Mouse (Mus musculus) forebrain, embryonic 11.5 days (tissue): ENCODE results near the gene Gm20388. TPM values are rescaled to one million over a fixed set of nuclear protein-coding genes. Genes with fewer than 3 reads are reported as not detected.
A peak's percentile ranks its signal among the peaks of the same experiment; 100 is the strongest.

Experiments
- ATAC-seq: fragments of 200-750 bp; cut with Nextera tagmentation; replicated peaks from 2 replicates; pipeline ENCODE4 v1.8.0; 2017; ENCODE audit warnings: moderate TSS enrichment; ENCODE audit not compliant: low FRiP score
- DNase-seq: peaks from one replicate; pipeline ENCODE4 v3.0.0-alpha.2; 2017; ENCODE audit warnings: low spot score
- H3K27ac ChIP-seq: fragments of 300-500 bp; sonication (generic); 2 replicates; pipeline ENCODE4 v1.5.1; 2014; ENCODE audit warnings: low read depth, low read length
- H3K27me3 ChIP-seq: fragments of 300-500 bp; sonication (generic); 2 replicates; pipeline ENCODE4 v1.6.1; 2014; ENCODE audit warnings: mild to moderate bottlenecking, low read length, mixed read lengths; ENCODE audit not compliant: control insufficient read depth, insufficient read depth
- H3K36me3 ChIP-seq: fragments of 300-500 bp; sonication (generic); 2 replicates; pipeline ENCODE4 v1.6.1; 2014; ENCODE audit warnings: mild to moderate bottlenecking, low read length, moderate library complexity, mixed read lengths; ENCODE audit not compliant: control insufficient read depth, insufficient read depth
- H3K4me1 ChIP-seq: fragments of 300-500 bp; sonication (generic); replicated peaks from 2 replicates; pipeline ENCODE4 v1.6.1; 2014; ENCODE audit warnings: low read length, mixed read lengths; ENCODE audit not compliant: control insufficient read depth, insufficient read depth
- H3K4me2 ChIP-seq: fragments of 300-500 bp; sonication (generic); 2 replicates; pipeline ENCODE4 v1.6.1; 2014; ENCODE audit warnings: low read depth, mild to moderate bottlenecking, low read length, moderate library complexity, mixed read lengths; ENCODE audit not compliant: severe bottlenecking
- H3K4me3 ChIP-seq: fragments of 300-500 bp; sonication (generic); 2 replicates; pipeline ENCODE4 v1.5.1; 2014; ENCODE audit warnings: low read depth, low read length
- H3K9ac ChIP-seq: fragments of 300-500 bp; sonication (generic); 2 replicates; pipeline ENCODE4 v1.6.1; 2014; ENCODE audit warnings: low read length
- H3K9me3 ChIP-seq: fragments of 300-500 bp; sonication (generic); 2 replicates; pipeline ENCODE4 v1.6.1; 2016; ENCODE audit warnings: low read length, mixed read lengths; ENCODE audit not compliant: control insufficient read depth
- WGBS: fragments of 180-500 bp; shearing (Covaris S2); extraction: QIAGEN DNeasy Blood & Tissue Kit; methylation state at CpG from one replicate; pipeline ENCODE4 v1.1.7; 2014; 5-methylcytosine and 5-hydroxymethylcytosine counted together
- polyA plus RNA-seq: library from polyadenylated mRNA; unstranded; fragments of >200 nt; fragmentation: Nextera tagmentation; extraction: Ambion mirVana; gene quantifications from 2 replicates; pipeline ENCODE4 v1.2.1, GENCODE M21; 2014

Gm20388 gene
- polyA plus RNA-seq, 1 experiment from 2014 or later: not detected

DNA sequence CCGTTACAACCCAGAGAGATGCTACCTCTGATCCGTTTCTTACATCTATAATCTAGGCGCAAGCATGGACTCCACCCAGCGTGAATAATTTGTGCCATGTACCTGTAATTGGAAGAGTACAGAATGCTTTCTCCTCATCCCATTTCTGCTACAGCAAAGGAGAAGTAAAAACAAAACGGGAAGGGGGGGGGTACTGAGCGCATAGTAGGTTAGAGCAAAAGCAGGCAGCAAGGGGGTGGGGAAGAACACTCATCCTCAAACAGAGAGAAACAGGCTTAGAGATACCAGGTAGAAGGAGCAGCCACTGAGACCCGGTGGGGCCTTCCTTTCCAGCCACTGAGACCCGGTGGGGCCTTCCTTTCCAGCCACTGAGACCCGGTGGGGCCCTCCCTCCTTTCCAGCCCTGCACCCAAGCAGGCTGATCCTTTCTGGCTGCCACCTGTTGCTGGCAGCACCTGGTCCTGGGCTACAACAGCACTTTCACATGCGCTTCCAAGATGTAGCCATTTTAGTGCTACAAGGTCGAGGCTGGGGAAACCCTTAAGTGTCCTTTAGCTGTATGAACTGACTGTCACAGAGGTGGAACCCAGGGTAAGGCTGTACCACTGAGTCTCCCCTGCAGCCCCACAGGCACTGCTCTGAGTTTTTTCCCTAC is 4451.3 kb downstream of the Gm20388 start:
- Histone ChIP-seq H3K4me2 (no peak overlapping the region), H3K27ac (no peak overlapping the region), H3K27me3 (no peaks in the 10 kb centered on the region), H3K9me3 (no peaks in the 10 kb centered on the region; the same call in 1 of the 2 replicates), H3K36me3 (no peaks in the 10 kb centered on the region), H3K4me1 (no peaks in the 10 kb centered on the region), H3K4me3 (no peak overlapping the region), H3K9ac (no peak overlapping the region)
- no peak for DNase-seq
- ATAC-seq: no peak
- 87% methylated on average over 11 of the region's 11 CpGs for WGBS

DNA sequence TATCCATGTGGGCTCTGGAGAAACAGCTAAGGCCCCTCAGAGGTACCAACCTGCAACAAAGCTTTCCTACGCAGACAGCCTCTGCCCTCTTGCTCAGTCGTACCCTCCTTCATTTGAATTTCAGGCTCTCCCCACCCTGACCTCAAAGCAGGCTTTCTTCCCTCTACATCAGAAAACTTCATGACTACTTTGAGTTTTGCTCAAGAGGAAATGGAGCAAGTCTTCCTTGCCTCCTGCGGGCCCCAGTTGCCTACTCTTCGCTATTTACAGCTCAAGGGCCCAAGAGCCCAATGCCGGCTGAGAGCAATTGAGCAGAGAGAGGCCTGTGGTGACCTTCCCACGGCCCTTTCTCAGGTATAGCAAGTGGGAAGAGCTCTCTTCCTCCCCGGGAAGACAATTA is 4451.9 kb downstream of the Gm20388 start:
- ATAC-seq (no peak), DNase-seq (no peak)
- no peaks in the 10 kb centered on the region; the same call in 1 of the 2 replicates for H3K9me3 ChIP-seq
- no peak overlapping the region for H3K4me3 ChIP-seq
- no peaks in the 10 kb centered on the region for H3K27me3 ChIP-seq
- H3K4me1 ChIP-seq: no peaks in the 10 kb centered on the region
- 85% methylated on average over 7 of the region's 7 CpGs for WGBS
- H3K27ac ChIP-seq: no peak overlapping the region
- H3K9ac ChIP-seq: no peak overlapping the region
- H3K36me3 ChIP-seq: no peaks in the 10 kb centered on the region
- no peak overlapping the region for H3K4me2 ChIP-seq

DNA sequence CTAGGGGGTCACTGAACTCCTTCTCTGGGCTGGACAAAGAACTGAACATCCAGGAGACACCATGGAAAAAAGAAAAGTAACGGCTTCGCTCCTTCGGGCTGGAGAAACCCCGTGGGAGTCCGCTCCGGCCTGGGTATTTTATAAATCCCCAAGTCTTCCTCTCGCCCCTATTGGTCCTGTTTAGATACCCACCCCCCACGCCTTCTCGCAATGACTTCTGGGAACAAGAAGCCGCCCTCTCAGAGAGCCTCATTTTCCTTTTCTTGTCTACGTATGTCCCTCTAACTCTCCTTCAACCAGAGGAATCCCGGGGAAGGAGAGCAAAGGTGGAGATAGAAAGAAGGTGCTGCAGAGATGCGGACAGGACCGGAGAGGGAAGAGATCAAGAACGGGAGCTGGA is 4452.7 kb downstream of the Gm20388 start:
- DNase-seq (no peak), ATAC-seq (no peak)
- no peaks in the 10 kb centered on the region; the same call in 1 of the 2 replicates for H3K9me3 ChIP-seq
- H3K9ac ChIP-seq: no peak overlapping the region
- H3K4me2 ChIP-seq: no peak overlapping the region
- H3K4me1 ChIP-seq: no peaks in the 10 kb centered on the region
- H3K27me3 ChIP-seq: no peaks in the 10 kb centered on the region
- no peaks in the 10 kb centered on the region for H3K36me3 ChIP-seq
- no peak overlapping the region for H3K27ac ChIP-seq
- WGBS: 94% methylated on average over 15 of the region's 15 CpGs
- no peak overlapping the region for H3K4me3 ChIP-seq

DNA sequence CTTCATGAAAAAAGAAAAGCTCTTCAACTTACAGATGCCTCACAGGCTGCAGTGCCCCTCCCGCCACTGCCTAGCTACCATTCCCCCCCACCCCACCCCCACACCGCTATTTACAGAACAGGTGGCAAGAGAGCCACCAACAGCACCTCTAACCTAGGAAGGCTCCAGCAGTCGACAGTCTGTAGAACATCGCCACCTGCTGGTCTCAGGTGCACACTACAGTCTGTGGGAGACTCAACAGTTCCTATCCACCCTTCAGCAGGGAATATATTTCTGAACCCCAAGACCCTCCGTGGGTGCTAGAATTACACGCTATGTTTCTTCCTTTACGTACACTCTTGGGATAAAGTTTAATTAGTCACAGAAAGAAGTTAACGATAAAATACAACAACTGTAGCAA is 4457.6 kb downstream of the Gm20388 start:
- Histone ChIP-seq H3K36me3 (no peaks in the 10 kb centered on the region), H3K4me2 (no peak overlapping the region), H3K27ac (no peak overlapping the region), H3K9me3 (no peaks in the 10 kb centered on the region), H3K4me3 (no peak overlapping the region), H3K9ac (no peak overlapping the region), H3K27me3 (no peaks in the 10 kb centered on the region), H3K4me1 (no peaks in the 10 kb centered on the region)
- ATAC-seq (no peak), DNase-seq (peak; percentile 87)
- 19% methylated on average over 8 of the region's 8 CpGs for WGBS

DNA sequence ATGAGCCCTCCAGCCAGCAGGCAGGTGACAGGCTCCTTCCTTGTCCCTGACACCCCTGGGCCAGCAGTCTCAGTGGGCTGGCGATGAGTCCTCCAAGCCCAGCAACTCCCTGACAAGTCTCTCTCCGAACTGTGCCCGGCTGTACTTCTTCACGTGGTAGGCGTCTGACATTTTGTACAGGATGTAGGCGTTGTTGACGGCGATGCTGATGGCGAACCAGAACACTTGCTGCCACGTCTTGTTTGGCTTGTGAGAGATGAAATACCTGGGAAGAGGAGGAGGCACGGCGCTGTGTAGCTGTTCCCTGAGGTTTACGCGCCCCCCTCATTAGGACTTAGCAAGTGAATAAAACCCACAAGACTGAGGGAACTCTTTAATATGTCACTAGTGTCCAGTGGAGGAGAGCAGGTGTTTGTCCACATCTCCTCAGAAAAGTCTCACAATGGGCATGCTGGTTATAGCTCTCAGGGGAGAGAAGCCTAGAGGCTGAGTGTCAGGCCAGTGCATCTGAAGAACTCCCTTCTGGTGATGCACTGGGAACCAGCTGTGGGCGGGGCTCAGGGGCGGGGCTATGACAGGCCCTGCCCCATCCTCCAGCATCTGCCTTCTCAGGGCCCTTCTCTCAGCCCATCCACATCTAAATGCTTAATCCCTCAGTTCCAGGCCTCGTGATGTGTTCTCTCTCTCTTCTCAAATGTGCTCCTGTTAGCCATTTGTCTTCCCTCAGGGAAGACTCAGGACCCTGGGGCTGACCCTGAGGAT is 4460.0 kb downstream of the Gm20388 start:
- DNase-seq (no peak), ATAC-seq (no peak)
- Histone ChIP-seq H3K36me3 (no peaks in the 10 kb centered on the region), H3K4me2 (no peak overlapping the region), H3K4me3 (no peak overlapping the region), H3K4me1 (no peaks in the 10 kb centered on the region), H3K9me3 (no peaks in the 10 kb centered on the region), H3K9ac (no peak overlapping the region), H3K27me3 (no peaks in the 10 kb centered on the region), H3K27ac (no peak overlapping the region)
- WGBS: 78% methylated on average over 17 of the region's 17 CpGs

DNA sequence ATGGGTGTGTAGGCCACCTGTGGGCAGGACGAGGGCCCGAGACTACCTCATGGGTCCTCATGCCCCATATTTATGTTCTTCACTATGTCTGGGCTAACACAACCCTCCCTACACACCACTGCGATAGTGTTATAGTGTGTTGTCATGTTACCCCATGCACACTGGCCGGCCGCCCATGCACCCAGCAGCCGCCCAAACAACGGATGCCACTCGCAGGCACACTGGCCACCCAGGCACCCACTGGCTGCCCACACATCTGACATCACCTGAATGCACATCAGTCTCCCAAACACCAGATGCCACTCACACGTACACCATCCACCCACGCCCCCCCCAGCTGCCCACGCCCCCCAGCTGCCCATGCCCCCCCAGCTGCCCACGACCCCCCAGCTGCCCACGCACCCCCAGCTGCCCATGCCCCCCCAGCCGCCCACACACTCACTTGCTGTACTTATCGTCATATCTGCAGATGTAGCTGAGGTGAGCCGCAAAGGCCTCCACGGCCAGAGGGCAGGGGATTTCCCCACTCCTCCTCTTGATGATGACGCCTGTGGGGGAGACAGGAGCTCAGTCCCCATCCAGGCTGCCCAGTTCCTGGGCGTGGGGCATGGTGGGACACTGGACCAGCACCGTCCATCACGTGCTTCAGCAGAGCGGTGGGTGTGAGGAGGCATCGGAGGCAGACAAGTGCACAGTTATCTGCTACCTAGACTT is 4460.9 kb downstream of the Gm20388 start:
- H3K4me2 ChIP-seq: no peak overlapping the region
- 90% methylated on average over 23 of the region's 23 CpGs for WGBS
- DNase-seq (no peak), ATAC-seq (no peak)
- H3K36me3 ChIP-seq: no peaks in the 10 kb centered on the region
- H3K4me3 ChIP-seq: no peak overlapping the region
- H3K9ac ChIP-seq: no peak overlapping the region
- H3K27me3 ChIP-seq: no peaks in the 10 kb centered on the region
- H3K27ac ChIP-seq: no peak overlapping the region
- H3K4me1 ChIP-seq: no peaks in the 10 kb centered on the region
- no peaks in the 10 kb centered on the region for H3K9me3 ChIP-seq

DNA sequence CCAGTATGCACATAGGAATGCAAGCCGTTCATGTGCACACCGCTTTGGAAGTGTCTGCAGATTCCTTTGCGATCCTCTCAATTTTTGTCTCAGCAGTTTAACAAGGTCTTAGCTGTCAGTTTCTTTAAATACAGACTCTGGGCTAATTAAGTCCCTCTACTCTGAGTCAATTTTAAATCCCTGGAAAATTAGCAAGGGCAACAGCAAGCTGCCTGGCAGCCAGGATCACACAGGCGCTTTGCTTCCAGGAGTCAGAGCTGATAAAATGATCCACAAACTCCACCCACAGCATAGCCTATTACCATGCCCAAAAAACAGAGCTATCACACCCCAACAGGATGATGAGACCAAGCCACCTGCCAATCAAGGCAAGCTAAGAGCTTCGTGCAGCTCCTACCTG is 4463.1 kb downstream of the Gm20388 start:
- Histone ChIP-seq H3K4me2 (no peak overlapping the region), H3K27me3 (no peaks in the 10 kb centered on the region), H3K4me3 (no peak overlapping the region), H3K9ac (no peak overlapping the region), H3K4me1 (no peaks in the 10 kb centered on the region), H3K27ac (no peak overlapping the region), H3K9me3 (no peaks in the 10 kb centered on the region), H3K36me3 (no peaks in the 10 kb centered on the region)
- DNase-seq (no peak), ATAC-seq (no peak)
- 93% methylated on average over 5 of the region's 5 CpGs for WGBS

DNA sequence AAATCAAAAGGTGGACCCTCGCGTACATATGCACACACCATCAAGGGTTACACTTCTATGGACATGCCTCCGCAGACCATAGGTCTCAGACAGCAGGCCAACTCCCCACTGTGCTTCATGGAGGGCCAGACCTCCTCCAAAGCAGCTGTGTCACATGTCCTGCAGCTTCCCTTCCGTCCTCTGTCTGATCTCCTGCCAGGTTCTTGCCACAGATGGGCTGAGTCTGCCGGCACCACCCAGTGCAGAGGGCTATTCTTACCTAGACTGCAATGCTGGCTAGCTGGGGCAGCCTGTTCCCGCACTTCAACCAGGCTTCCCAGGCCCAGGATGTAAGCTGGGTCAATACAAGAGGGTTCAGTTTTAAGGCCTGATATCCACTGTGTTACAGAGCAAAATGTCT is 4464.5 kb downstream of the Gm20388 start:
- no peak overlapping the region for H3K9ac ChIP-seq
- no peak overlapping the region for H3K4me2 ChIP-seq
- no peaks in the 10 kb centered on the region for H3K4me1 ChIP-seq
- no peak overlapping the region for H3K27ac ChIP-seq
- no peaks in the 10 kb centered on the region for H3K36me3 ChIP-seq
- WGBS: 81% methylated on average over 6 of the region's 6 CpGs
- no peaks in the 10 kb centered on the region for H3K9me3 ChIP-seq
- no peak for ATAC-seq
- no peak overlapping the region for H3K4me3 ChIP-seq
- no peaks in the 10 kb centered on the region for H3K27me3 ChIP-seq
- no peak for DNase-seq
